Mouse (Mus musculus): Measurements from ENCODE around the gene Tmem132e. TPM values are rescaled to one million over a fixed set of nuclear protein-coding genes. Genes with fewer than 3 reads are reported as not detected.
A peak's percentile ranks its signal among the peaks of the same experiment; 100 is the strongest.

Gene Tmem132e
- polyA plus RNA-seq, 1 experiment from 2014 or later = 0.04 TPM

DNA sequence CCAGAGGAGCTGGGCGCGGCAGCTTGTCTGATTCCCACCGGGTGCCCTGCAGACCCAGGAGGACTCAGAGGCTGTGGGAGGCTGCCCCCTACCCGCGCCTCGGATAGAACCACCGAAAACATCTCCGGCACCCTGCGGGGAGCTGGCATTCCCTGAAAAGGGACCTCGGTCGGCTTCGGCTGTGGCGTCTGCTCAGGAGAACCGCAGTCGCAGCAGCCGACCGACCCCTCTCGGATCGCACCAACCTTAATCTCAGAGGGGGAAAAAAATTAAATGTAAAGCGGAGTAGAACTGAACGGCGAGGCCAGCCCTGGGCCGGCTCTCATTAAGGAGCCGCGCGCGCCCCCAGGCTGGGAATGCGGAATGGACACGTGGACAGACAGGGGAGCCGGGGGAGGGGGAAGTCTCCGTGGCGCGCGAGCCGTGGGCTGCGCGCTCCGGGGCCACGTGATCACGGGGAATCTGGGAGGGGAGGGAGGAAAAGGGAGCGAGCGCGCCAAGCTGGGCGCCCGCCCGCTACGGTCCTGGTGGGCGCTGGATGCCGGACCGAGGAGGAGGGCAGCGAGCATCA is 1.6 kb upstream of the Tmem132e start:
- Histone ChIP-seq H3K9me3 (replicated peaks; ENCODE audit: control insufficient read depth, low read length) (no peaks in the 10 kb centered on the region; the same call in 1 of the 2 replicates), H3K27ac (ENCODE audit: low read length) (no peak overlapping the region), H3K27me3 (ENCODE audit: control insufficient read depth, insufficient read depth, low read length) (peaks cover 89% of the 10 kb centered on the region), H3K9ac (ENCODE audit: low read length) (no peak overlapping the region), H3K4me2 (ENCODE audit: low read depth, low read length) (peak overlapping the region; percentile 86), H3K36me3 (ENCODE audit: control insufficient read depth, insufficient read depth) (no peaks in the 10 kb centered on the region), H3K4me1 (ENCODE audit: control insufficient read depth, insufficient read depth, low read length) (peaks cover 24% of the 10 kb centered on the region), H3K4me3 (ENCODE audit: low read length) (peak overlapping the region; percentile 62)
- WGBS = 1% methylated on average over 51 of the region's 51 CpGs
- ATAC-seq (replicated peaks; ENCODE audit: extremely low read depth, insufficient read depth, low FRiP score) = peak; percentile 31; the same call in 1 of the 2 replicates

DNA sequence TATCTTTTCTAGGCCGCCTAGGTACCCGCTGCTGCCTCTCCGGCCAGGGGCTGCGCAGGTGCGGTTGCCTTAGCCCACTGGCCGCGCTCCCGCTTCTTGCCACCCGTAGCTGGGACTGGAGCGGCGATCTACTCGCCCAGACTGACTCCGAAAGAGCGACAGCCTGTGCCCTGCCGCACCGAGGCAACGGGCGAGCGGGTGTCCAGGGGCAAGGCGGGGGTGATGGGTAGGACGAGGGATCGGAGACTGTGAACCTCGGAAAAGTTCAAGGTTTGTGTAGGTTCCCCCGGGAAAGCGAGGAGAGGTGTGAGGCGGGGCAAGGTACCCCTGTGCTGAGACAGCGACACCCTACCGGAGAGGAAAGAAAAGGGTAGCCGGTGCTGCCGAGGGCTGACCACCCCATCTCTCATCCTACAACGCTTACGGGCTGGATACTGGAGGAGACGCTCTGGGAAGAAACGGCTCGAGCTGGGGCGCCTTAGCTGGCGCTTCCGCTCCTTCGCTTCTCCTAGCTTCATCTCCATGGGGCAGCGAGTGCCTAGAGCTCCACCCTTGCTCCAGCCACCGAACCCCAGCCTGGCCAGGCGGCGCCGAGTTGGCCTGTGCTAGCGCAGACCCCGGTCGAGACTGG is 874 bp upstream of the Tmem132e start:
- ATAC-seq (replicated peaks; ENCODE audit: extremely low read depth, insufficient read depth, low FRiP score) = no peak
- Histone ChIP-seq H3K4me2 (ENCODE audit: low read depth, low read length) (peak overlapping the region; percentile 86), H3K4me1 (ENCODE audit: control insufficient read depth, insufficient read depth, low read length) (peaks cover 24% of the 10 kb centered on the region), H3K9ac (ENCODE audit: low read length) (no peak overlapping the region), H3K36me3 (ENCODE audit: control insufficient read depth, insufficient read depth) (no peaks in the 10 kb centered on the region), H3K4me3 (ENCODE audit: low read length) (peak overlapping the region; percentile 62), H3K9me3 (replicated peaks; ENCODE audit: control insufficient read depth, low read length) (no peaks in the 10 kb centered on the region; the same call in 1 of the 2 replicates), H3K27ac (ENCODE audit: low read length) (no peak overlapping the region), H3K27me3 (ENCODE audit: control insufficient read depth, insufficient read depth, low read length) (peaks cover 87% of the 10 kb centered on the region)
- under 1% methylated on average over 47 of the region's 47 CpGs for WGBS

DNA sequence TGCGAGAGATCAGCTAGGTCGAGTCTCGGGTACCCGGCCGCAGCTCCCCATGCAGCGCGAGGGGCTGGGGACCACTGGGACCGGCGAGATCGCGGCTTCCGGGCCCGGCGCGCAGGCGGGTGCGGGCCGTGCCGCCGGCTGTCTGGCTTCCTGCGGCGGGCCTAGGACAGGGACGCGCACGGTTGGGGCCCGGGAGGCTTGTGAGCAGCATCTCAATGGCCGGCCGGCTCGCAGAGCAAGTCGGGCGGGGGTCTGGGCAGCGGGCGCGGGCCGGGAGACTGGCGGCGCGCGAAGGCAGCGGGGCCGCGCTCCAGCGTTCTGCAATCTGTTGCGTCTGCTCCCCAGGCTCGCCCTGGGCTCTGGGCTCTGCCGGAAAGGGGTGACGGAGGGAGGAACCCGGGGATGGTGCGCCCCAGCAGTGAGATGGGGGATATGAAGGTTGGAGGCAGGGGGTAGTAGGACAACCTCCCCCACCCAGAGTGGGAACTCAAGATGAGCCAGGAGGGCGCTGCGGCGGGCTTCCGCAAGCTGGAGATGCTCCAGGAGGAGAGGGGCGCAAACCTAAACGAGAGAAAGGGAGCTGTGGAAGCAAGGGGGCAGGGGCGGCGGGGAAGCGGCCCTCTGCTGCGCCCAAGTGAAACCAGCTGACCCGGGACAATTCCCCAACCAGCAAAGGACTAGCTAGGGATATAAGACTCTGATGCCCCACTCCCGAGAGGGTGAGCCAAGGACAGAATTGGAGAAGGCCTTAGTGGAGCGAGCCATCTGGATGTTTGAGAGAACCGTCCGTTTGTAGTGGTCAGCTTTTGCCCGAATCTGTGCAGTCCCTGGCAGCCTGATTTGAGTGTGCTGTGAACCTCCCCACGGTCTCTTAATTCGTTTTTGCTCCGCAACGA is 944 bp downstream of the Tmem132e start:
- Histone ChIP-seq H3K27ac (ENCODE audit: low read length) (no peak overlapping the region), H3K4me1 (ENCODE audit: control insufficient read depth, insufficient read depth, low read length) (peaks cover 24% of the 10 kb centered on the region), H3K9me3 (replicated peaks; ENCODE audit: control insufficient read depth, low read length) (no peaks in the 10 kb centered on the region; the same call in 1 of the 2 replicates), H3K36me3 (ENCODE audit: control insufficient read depth, insufficient read depth) (no peaks in the 10 kb centered on the region), H3K4me2 (ENCODE audit: low read depth, low read length) (peak overlapping the region; percentile 86), H3K4me3 (ENCODE audit: low read length) (peak overlapping the region; percentile 62), H3K27me3 (ENCODE audit: control insufficient read depth, insufficient read depth, low read length) (peaks cover 85% of the 10 kb centered on the region), H3K9ac (ENCODE audit: low read length) (peak overlapping the region; percentile 56)
- WGBS = 2% methylated on average over 69 of the region's 69 CpGs
- ATAC-seq (replicated peaks; ENCODE audit: extremely low read depth, insufficient read depth, low FRiP score) = no peak

DNA sequence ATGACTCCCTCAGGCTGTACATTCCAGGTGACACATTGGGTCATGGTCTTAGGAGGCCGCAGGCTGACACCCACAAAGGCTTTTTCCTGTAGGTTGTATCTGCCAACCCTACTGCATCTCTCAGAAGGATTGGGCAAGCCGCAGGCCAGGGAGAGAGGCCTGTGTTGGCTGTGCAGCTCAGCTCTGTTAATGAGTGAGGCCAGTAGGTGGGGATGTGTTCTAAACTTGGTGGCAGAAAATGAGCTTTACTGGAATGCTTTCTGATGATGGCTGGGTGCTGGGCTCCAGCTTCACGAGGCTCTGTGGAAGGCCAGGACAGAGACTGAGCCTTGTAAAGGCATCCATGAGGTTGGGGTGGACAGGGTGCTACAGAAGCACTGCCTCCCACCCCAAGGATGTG is 3.6 kb downstream of the Tmem132e start:
- H3K9ac ChIP-seq (ENCODE audit: low read length) = no peak overlapping the region
- no peak overlapping the region for H3K4me2 ChIP-seq (ENCODE audit: low read depth, low read length)
- H3K36me3 ChIP-seq (ENCODE audit: control insufficient read depth, insufficient read depth) = no peaks in the 10 kb centered on the region
- no peaks in the 10 kb centered on the region for H3K9me3 ChIP-seq (replicated peaks; ENCODE audit: control insufficient read depth, low read length)
- 51% methylated on average over 3 of the region's 3 CpGs for WGBS
- no peak for ATAC-seq (replicated peaks; ENCODE audit: extremely low read depth, insufficient read depth, low FRiP score)
- H3K4me3 ChIP-seq (ENCODE audit: low read length) = no peak overlapping the region
- peaks cover 58% of the 10 kb centered on the region for H3K27me3 ChIP-seq (ENCODE audit: control insufficient read depth, insufficient read depth, low read length)
- no peak overlapping the region for H3K27ac ChIP-seq (ENCODE audit: low read length)
- peaks cover 21% of the 10 kb centered on the region for H3K4me1 ChIP-seq (ENCODE audit: control insufficient read depth, insufficient read depth, low read length)

DNA sequence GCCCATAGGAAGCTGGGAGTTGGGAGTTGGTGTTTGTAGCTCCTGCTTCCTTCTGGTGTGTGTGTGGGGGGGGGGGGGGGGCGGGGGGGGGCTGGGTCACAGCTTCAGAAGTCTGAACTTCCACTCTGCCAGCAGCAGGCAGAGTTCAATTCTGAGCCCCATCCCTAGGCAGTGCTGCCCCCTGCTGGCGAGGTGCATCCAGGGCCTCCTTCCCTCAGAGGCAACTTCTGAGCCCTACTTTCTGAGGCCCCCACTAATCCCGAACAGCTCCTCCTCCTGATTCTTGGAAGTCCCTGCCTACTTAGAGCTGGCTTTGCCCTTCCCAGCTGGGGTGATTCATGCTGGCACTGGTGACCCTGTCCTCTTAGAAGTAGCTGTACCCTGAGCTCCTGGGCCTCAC is 10.9 kb downstream of the Tmem132e start:
- H3K4me2 ChIP-seq (ENCODE audit: low read depth, low read length) = no peak overlapping the region
- no peaks in the 10 kb centered on the region for H3K36me3 ChIP-seq (ENCODE audit: control insufficient read depth, insufficient read depth)
- no peaks in the 10 kb centered on the region for H3K9me3 ChIP-seq (replicated peaks; ENCODE audit: control insufficient read depth, low read length)
- WGBS = 23% methylated on average over 3 of the region's 3 CpGs
- H3K27ac ChIP-seq (ENCODE audit: low read length) = no peak overlapping the region
- H3K4me3 ChIP-seq (ENCODE audit: low read length) = no peak overlapping the region
- no peak for ATAC-seq (replicated peaks; ENCODE audit: extremely low read depth, insufficient read depth, low FRiP score)
- no peak overlapping the region for H3K9ac ChIP-seq (ENCODE audit: low read length)
- H3K4me1 ChIP-seq (ENCODE audit: control insufficient read depth, insufficient read depth, low read length) = no peaks in the 10 kb centered on the region
- H3K27me3 ChIP-seq (ENCODE audit: control insufficient read depth, insufficient read depth, low read length) = no peaks in the 10 kb centered on the region; the same call in 1 of the 2 replicates

DNA sequence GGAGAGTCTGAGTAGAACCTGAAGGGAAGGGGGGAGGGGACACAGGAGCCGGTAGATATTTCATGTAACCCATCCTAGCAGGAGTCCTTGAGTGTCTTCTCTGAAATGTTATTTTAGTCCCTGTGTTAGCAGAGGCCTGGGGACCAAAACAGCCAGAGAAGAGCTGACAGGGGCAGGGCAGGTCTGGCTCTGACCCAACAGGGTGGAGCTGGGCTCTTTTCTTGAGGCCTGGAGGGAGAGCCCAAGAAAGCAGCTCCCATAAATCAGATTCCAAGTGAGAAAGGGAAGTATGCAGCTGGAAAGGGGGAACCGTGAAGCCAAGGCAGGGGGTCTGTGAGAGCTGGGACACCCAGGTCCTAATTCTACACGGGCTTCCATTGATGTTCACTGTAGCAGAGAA is 16.9 kb downstream of the Tmem132e start:
- Histone ChIP-seq H3K4me3 (ENCODE audit: low read length) (no peak overlapping the region), H3K9ac (ENCODE audit: low read length) (no peak overlapping the region), H3K36me3 (ENCODE audit: control insufficient read depth, insufficient read depth) (no peaks in the 10 kb centered on the region), H3K27ac (ENCODE audit: low read length) (no peak overlapping the region), H3K9me3 (replicated peaks; ENCODE audit: control insufficient read depth, low read length) (no peaks in the 10 kb centered on the region), H3K4me1 (ENCODE audit: control insufficient read depth, insufficient read depth, low read length) (no peaks in the 10 kb centered on the region), H3K4me2 (ENCODE audit: low read depth, low read length) (no peak overlapping the region), H3K27me3 (ENCODE audit: control insufficient read depth, insufficient read depth, low read length) (no peaks in the 10 kb centered on the region; the same call in 1 of the 2 replicates)
- WGBS = 42% methylated on average over 3 of the region's 3 CpGs
- no peak for ATAC-seq (replicated peaks; ENCODE audit: extremely low read depth, insufficient read depth, low FRiP score)

DNA sequence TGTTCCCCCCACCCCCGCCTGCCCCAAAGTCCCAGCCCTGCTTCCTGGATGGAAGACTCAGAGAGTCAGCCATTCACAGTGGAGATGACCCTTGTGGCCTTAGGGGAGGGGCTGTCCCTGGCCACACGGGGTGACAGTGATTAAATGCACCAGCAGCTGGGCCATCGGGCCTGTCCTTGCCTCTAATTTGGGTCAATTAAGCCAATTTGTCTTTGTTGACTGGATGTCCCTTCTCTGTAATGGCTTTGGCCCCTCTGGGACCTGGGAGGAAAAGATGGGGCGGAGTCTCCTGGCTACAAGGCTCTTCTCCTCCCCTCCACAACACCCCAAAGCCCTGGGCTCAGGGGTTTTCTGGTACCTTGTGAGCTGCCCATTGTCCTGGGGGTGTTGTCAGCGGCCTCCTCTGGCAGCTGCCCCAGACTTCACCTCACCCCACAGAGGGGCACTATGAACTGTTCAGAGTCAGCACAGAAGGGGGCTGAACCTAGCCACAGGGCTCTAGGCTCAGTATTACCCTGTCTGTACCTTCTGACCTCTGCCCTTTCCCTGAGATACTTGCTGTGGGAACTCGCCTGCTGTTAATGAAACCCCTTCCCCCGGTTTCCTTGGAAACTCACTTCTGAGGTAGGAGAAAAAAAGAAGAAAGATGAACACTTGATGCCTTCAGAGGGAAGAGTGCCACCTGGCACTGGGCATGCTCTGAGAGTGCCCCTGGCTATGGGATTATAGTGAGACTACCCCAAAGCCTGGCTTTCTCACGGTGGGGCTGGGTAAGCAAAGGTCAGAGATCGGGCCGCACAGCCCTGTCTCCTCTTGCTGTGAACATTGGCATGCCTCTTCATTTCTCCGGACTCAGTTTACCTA is 17.9 kb downstream of the Tmem132e start:
- Histone ChIP-seq H3K9me3 (replicated peaks; ENCODE audit: control insufficient read depth, low read length) (no peaks in the 10 kb centered on the region), H3K36me3 (ENCODE audit: control insufficient read depth, insufficient read depth) (no peaks in the 10 kb centered on the region), H3K4me2 (ENCODE audit: low read depth, low read length) (no peak overlapping the region), H3K27me3 (ENCODE audit: control insufficient read depth, insufficient read depth, low read length) (no peaks in the 10 kb centered on the region; the same call in 1 of the 2 replicates), H3K9ac (ENCODE audit: low read length) (no peak overlapping the region), H3K4me3 (ENCODE audit: low read length) (no peak overlapping the region), H3K27ac (ENCODE audit: low read length) (no peak overlapping the region), H3K4me1 (ENCODE audit: control insufficient read depth, insufficient read depth, low read length) (no peaks in the 10 kb centered on the region)
- no peak for ATAC-seq (replicated peaks; ENCODE audit: extremely low read depth, insufficient read depth, low FRiP score)
- 51% methylated on average over 11 of the region's 11 CpGs for WGBS

DNA sequence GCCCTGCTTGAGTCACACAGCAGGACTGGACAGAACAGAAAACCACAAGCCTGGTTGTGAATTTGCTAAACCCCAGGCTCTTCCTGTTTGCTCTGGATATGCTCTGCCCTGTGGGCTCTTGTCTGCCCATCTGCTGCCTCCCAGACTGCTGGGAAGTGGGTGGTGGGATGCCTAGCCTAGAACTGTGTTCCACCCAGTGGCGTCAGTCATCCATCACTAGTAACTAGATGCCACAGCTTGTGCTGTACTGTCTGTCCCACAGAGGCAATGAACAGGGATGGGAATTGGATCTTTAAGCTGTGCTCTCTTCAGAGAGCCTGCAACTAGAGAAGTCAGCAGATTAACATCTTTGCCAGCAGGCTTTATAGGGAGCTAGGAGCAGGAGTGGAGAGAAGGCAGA is 23.8 kb downstream of the Tmem132e start:
- Histone ChIP-seq H3K4me2 (ENCODE audit: low read depth, low read length) (no peak overlapping the region), H3K27me3 (ENCODE audit: control insufficient read depth, insufficient read depth, low read length) (no peaks in the 10 kb centered on the region), H3K9me3 (replicated peaks; ENCODE audit: control insufficient read depth, low read length) (no peaks in the 10 kb centered on the region), H3K27ac (ENCODE audit: low read length) (no peak overlapping the region), H3K4me3 (ENCODE audit: low read length) (no peak overlapping the region), H3K9ac (ENCODE audit: low read length) (no peak overlapping the region), H3K4me1 (ENCODE audit: control insufficient read depth, insufficient read depth, low read length) (no peaks in the 10 kb centered on the region), H3K36me3 (ENCODE audit: control insufficient read depth, insufficient read depth) (no peaks in the 10 kb centered on the region)
- ATAC-seq (replicated peaks; ENCODE audit: extremely low read depth, insufficient read depth, low FRiP score) = no peak
- WGBS = 60% methylated on average over 1 of the region's 1 CpGs

Measured in heart, embryonic 16.5 days (tissue).